Mouse (Mus musculus) CH12.LX (cell line): ENCODE results near the gene Tmem72. TPM values are rescaled to one million over a fixed set of nuclear protein-coding genes. Genes with fewer than 3 reads are reported as not detected.

ENCODE experiments used
- DNase-seq: peaks from one replicate; pipeline ENCODE4 v3.0.0-alpha.2; 2013; ENCODE audit errors: extremely low read depth
- H3K27ac ChIP-seq: 2 replicates; pipeline ENCODE4 v1.5.1; 2012; ENCODE audit warnings: low read depth, mild to moderate bottlenecking, control low read depth, moderate library complexity; ENCODE audit not compliant: insufficient read depth
- H3K27me3 ChIP-seq: replicated peaks from 2 replicates; pipeline ENCODE3; 2012; ENCODE audit warnings: inconsistent platforms
- H3K36me3 ChIP-seq, 2 experiments: replicated peaks in 1 of 2; 2 replicates each; pipeline versions ENCODE3 to v1.6.1; 2012; ENCODE audit warnings: inconsistent platforms in 1 of 2, low read length in 1 of 2, mild to moderate bottlenecking in 1 of 2, mixed read lengths in 1 of 2, moderate library complexity in 1 of 2; ENCODE audit not compliant: control insufficient read depth in 1 of 2, insufficient read depth in 1 of 2
- H3K4me1 ChIP-seq, 2 experiments: 2 replicates each; pipeline ENCODE4 v1.6.1; 2012; ENCODE audit warnings: inconsistent platforms in 1 of 2, moderate library complexity in 1 of 2; ENCODE audit not compliant: insufficient read depth in 2 of 2, control insufficient read depth in 1 of 2
- H3K4me2 ChIP-seq: 2 replicates; pipeline ENCODE4 v1.6.1; 2012; ENCODE audit warnings: low read depth, mild to moderate bottlenecking, control low read depth; ENCODE audit not compliant: poor library complexity, insufficient read depth, severe bottlenecking
- H3K4me3 ChIP-seq, 3 experiments: fragments of 150-350 bp in 1 of 3; sonication (generic) in 1 of 3; replicated peaks in 1 of 3; 2 replicates each; pipeline versions ENCODE3 to v1.5.1; 2011 to 2012; ENCODE audit warnings: low read depth in 2 of 3, low read length in 2 of 3, mild to moderate bottlenecking in 2 of 3, moderate library complexity in 2 of 3, control low read depth in 1 of 3, improper control_type of control experiment in 1 of 3, inconsistent platforms in 1 of 3, mixed read lengths in 1 of 3; ENCODE audit not compliant: poor library complexity in 1 of 3
- H3K79me2 ChIP-seq: replicated peaks from 2 replicates; pipeline ENCODE4 v1.6.1; 2012; ENCODE audit warnings: mild to moderate bottlenecking, moderate library complexity; ENCODE audit not compliant: control insufficient read depth, poor library complexity, insufficient read depth, severe bottlenecking; ENCODE audit errors: extremely low read depth
- H3K9ac ChIP-seq: 2 replicates; pipeline ENCODE4 v1.6.1; 2012; ENCODE audit warnings: low read depth, mild to moderate bottlenecking, control low read depth, moderate library complexity; ENCODE audit not compliant: insufficient read depth
- H3K9me3 ChIP-seq: replicated peaks from 2 replicates; pipeline ENCODE3; 2012; ENCODE audit warnings: low read length, inconsistent platforms, mixed read lengths
- MAFK ChIP-seq: IDR thresholded peaks from 2 replicates; pipeline ENCODE4 v1.6.1; 2011; ENCODE audit warnings: low read length, improper control_type of control experiment; ENCODE audit not compliant: insufficient replicate concordance
- NRF1 ChIP-seq: IDR thresholded peaks from 2 replicates; pipeline ENCODE4 v1.6.1; 2014; ENCODE audit warnings: low read depth, mild to moderate bottlenecking, inconsistent platforms, low read length, improper control_type of control experiment, moderate library complexity
- SMC3 ChIP-seq: IDR thresholded peaks from 2 replicates; pipeline ENCODE4 v1.6.1; 2011; ENCODE audit warnings: low read depth, low read length, improper control_type of control experiment
- dilution Hi-C: fragments of 300-500 bp; cut with MboI; formaldehyde crosslinking; loops from 2 replicates; pipeline ENCODE4 v1.14.3; 2020; ENCODE audit warnings: low sequenced_read_pairs; ENCODE audit not compliant: extremely low pct_unique_long_range_greater_than_20kb, extremely low pct_ligation_motif_present
- in situ Hi-C: fragments of 300-500 bp; cut with MboI; formaldehyde crosslinking; loops from 3 replicates; pipeline ENCODE4 v1.14.3; 2019; ENCODE audit warnings: low sequenced_read_pairs, low pct_ligation_motif_present, low pct_unique_long_range_greater_than_20kb, mixed read lengths
- polyA plus RNA-seq: library from polyadenylated mRNA; unstranded; fragments of >175 nt; gene quantifications from 2 replicates; pipeline ENCODE4 v1.2.1, GENCODE M21; 2012; ENCODE audit warnings: low read depth; ENCODE audit not compliant: insufficient read length
- total RNA-seq, 2 experiments: library from RNA; depleted of rRNA; stranded (reverse); fragments of 300-350 nt in 1 of 2; fragments of >200 nt in 1 of 2; gene quantifications; 2 replicates each; pipeline ENCODE4 v1.2.3; 2012 to 2014

Gene Tmem72
- total and polyA plus RNA-seq, 3 experiments, result 0.01 to 0.04 (median 0.01) TPM

DNA sequence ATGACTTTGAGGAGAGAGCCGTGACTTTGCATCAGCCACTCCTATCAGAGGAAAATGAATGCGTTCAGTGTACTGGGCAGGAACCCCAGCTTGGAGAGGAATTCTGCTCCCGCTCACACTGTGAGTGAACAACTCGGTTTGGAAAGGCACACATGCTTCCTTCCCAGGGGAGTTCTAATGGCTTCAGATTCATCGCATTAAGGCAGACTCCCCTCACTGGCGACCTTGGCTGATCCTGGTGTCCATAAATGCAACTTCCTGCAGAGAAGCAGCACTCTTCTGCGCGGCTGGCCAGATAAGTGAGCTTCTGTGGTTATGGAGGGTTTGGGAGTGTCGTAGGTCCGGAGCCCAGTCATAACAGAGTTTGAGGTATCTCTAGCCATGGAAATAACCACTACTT is 86.9 kb downstream of the Tmem72 start:
- TF ChIP-seq SMC3 (no peak), NRF1 (no peak), MAFK (no peak)
- no peak overlapping the region for H3K27ac ChIP-seq
- peaks cover 3 to 30% of the 10 kb centered on the region in 2 experiments for H3K4me1 ChIP-seq
- in situ Hi-C loops, result no loop called here
- no peak overlapping the region for H3K9ac ChIP-seq
- dilution Hi-C loops, result no loop called here
- no peaks in the 10 kb centered on the region for H3K27me3 ChIP-seq
- peaks cover 19 to 34% of the 10 kb centered on the region in 2 experiments for H3K36me3 ChIP-seq
- no peak overlapping the region for H3K4me2 ChIP-seq
- no peak overlapping the region for H3K4me3 ChIP-seq
- peaks cover 15% of the 10 kb centered on the region for H3K79me2 ChIP-seq
- no peak for DNase-seq
- no peaks in the 10 kb centered on the region for H3K9me3 ChIP-seq

Other genes with a start within 250 kb of the Tmem72 start
- gene Olfr211, start 227.8 kb downstream of the Tmem72 start, total RNA-seq (2012; rRNA removed), result not detected in 2 replicates
- gene Olfr211, start 227.8 kb downstream of the Tmem72 start, total RNA-seq (2014; rRNA removed), result not detected in 2 replicates
- gene Olfr211, start 227.8 kb downstream of the Tmem72 start, polyA plus RNA-seq, result not detected in 2 replicates
- gene Olfr212, start 210.4 kb downstream of the Tmem72 start, total RNA-seq (2012; rRNA removed), result not detected in 2 replicates
- gene Olfr212, start 210.4 kb downstream of the Tmem72 start, total RNA-seq (2014; rRNA removed), result not detected in 2 replicates
- gene Olfr212, start 210.4 kb downstream of the Tmem72 start, polyA plus RNA-seq, result not detected in 2 replicates
- gene Olfr213, start 178.5 kb downstream of the Tmem72 start, total RNA-seq (2012; rRNA removed), result not detected in 2 replicates
- gene Olfr213, start 178.5 kb downstream of the Tmem72 start, total RNA-seq (2014; rRNA removed), result not detected in 2 replicates
- gene Olfr213, start 178.5 kb downstream of the Tmem72 start, polyA plus RNA-seq, result not detected in 2 replicates
- gene Gm5580, start 165.8 kb downstream of the Tmem72 start, total RNA-seq (2012; rRNA removed), result 0.80 and 1.1 TPM in 2 replicates
- gene Gm5580, start 165.8 kb downstream of the Tmem72 start, total RNA-seq (2014; rRNA removed), result 2.9 and 3.7 TPM in 2 replicates
- gene Gm5580, start 165.8 kb downstream of the Tmem72 start, polyA plus RNA-seq, result 0.29 and 0.56 TPM in 2 replicates
- gene Olfr214, start 162.7 kb downstream of the Tmem72 start, total RNA-seq (2012; rRNA removed), result not detected in 2 replicates
- not detected in 2 replicates for gene Olfr214, start 162.7 kb downstream of the Tmem72 start, total RNA-seq (2014; rRNA removed)
- not detected in 2 replicates for gene Olfr214, start 162.7 kb downstream of the Tmem72 start, polyA plus RNA-seq
- not detected in 2 replicates for gene Olfr215, start 132.7 kb downstream of the Tmem72 start, total RNA-seq (2012; rRNA removed)
- gene Olfr215, start 132.7 kb downstream of the Tmem72 start, total RNA-seq (2014; rRNA removed), result not detected in 2 replicates
- gene Olfr215, start 132.7 kb downstream of the Tmem72 start, polyA plus RNA-seq, result not detected in 2 replicates
- gene Zfp422, start 87.9 kb downstream of the Tmem72 start, total RNA-seq (2012; rRNA removed), result 11.9 and 13.0 TPM in 2 replicates
- 25.9 and 33.4 TPM in 2 replicates for gene Zfp422, start 87.9 kb downstream of the Tmem72 start, total RNA-seq (2014; rRNA removed)
- 31.1 and 33.2 TPM in 2 replicates for gene Zfp422, start 87.9 kb downstream of the Tmem72 start, polyA plus RNA-seq
- gene Depp1, start 66.3 kb downstream of the Tmem72 start, total RNA-seq (2012; rRNA removed), result 0.13 and 0.34 TPM in 2 replicates
- not detected in 2 replicates for gene Depp1, start 66.3 kb downstream of the Tmem72 start, total RNA-seq (2014; rRNA removed)
- 0.31 and 0.47 TPM in 2 replicates for gene Depp1, start 66.3 kb downstream of the Tmem72 start, polyA plus RNA-seq
- 29.0 and 32.3 TPM in 2 replicates for gene Rassf4, start 43.0 kb downstream of the Tmem72 start, total RNA-seq (2012; rRNA removed)
- gene Rassf4, start 43.0 kb downstream of the Tmem72 start, total RNA-seq (2014; rRNA removed), result 13.5 and 17.3 TPM in 2 replicates
- gene Rassf4, start 43.0 kb downstream of the Tmem72 start, polyA plus RNA-seq, result 69.0 and 74.9 TPM in 2 replicates